Mouse (Mus musculus): ENCODE data around the gene Stambpl1.

- TF ChIP-seq POLR2A (IDR thresholded peaks at IDR 0.05; ENCODE audit: low read depth, low read length) = peak; percentile 45; the same call in 1 of the 2 replicates
- no peak for TF ChIP-seq CTCF (IDR thresholded peaks at IDR 0.05; ENCODE audit: borderline replicate concordance, insufficient read depth, low read length)
These were observed 56.5 kb downstream of the Stambpl1 start for GRCm38 (mm10) chr19:34248558-34248957.
